Mouse (Mus musculus) midbrain, embryonic 16.5 days (tissue): ENCODE data around the gene Wdr91. TPM values are rescaled to one million over a fixed set of nuclear protein-coding genes. Genes with fewer than 3 reads are reported as not detected.

Experiments
- ATAC-seq: fragments of 200-750 bp; cut with Nextera tagmentation; 2 replicates; pipeline ENCODE4 v1.8.0; 2017; ENCODE audit warnings: moderate TSS enrichment
- H3K27ac ChIP-seq: fragments of 300-500 bp; sonication (generic); 2 replicates; pipeline ENCODE4 v1.5.1; 2014; ENCODE audit warnings: mild to moderate bottlenecking, low read length, mixed read lengths
- H3K27me3 ChIP-seq: fragments of 300-500 bp; sonication (generic); 2 replicates; pipeline ENCODE4 v1.6.1; 2014; ENCODE audit warnings: low read depth, low read length, mixed read lengths; ENCODE audit not compliant: control insufficient read depth, insufficient read depth
- H3K36me3 ChIP-seq: fragments of 300-500 bp; sonication (generic); 2 replicates; pipeline ENCODE4 v1.6.1; 2014; ENCODE audit warnings: mild to moderate bottlenecking, low read length, moderate library complexity, mixed read lengths; ENCODE audit not compliant: control insufficient read depth, insufficient read depth
- H3K4me1 ChIP-seq: fragments of 300-500 bp; sonication (generic); 2 replicates; pipeline ENCODE4 v1.6.1; 2014; ENCODE audit warnings: mild to moderate bottlenecking, low read length, mixed read lengths; ENCODE audit not compliant: control insufficient read depth, insufficient read depth
- H3K4me2 ChIP-seq: fragments of 300-500 bp; sonication (generic); 2 replicates; pipeline ENCODE4 v1.6.1; 2014; ENCODE audit warnings: mild to moderate bottlenecking, low read length, mixed read lengths
- H3K4me3 ChIP-seq: fragments of 300-500 bp; sonication (generic); 2 replicates; pipeline ENCODE4 v1.5.1; 2014; ENCODE audit warnings: low read depth, mild to moderate bottlenecking, low read length, moderate library complexity, mixed read lengths
- H3K9ac ChIP-seq: fragments of 300-500 bp; sonication (generic); 2 replicates; pipeline ENCODE4 v1.6.1; 2014; ENCODE audit warnings: low read depth, low read length, mixed read lengths
- H3K9me3 ChIP-seq: fragments of 300-500 bp; sonication (generic); replicated peaks from 2 replicates; pipeline ENCODE4 v1.6.1; 2014; ENCODE audit warnings: mild to moderate bottlenecking, low read length, mixed read lengths; ENCODE audit not compliant: control insufficient read depth, poor library complexity, severe bottlenecking
- WGBS: fragments of 180-500 bp; shearing (Covaris S2); extraction: QIAGEN DNeasy Blood & Tissue Kit; methylation state at CpG from one replicate; pipeline ENCODE4 v1.1.7; 2014; 5-methylcytosine and 5-hydroxymethylcytosine counted together
- polyA plus RNA-seq: library from polyadenylated mRNA; unstranded; fragments of >200 nt; fragmentation: Nextera tagmentation; extraction: Ambion mirVana; gene quantifications from 2 replicates; pipeline ENCODE4 v1.2.1, GENCODE M21; 2015

The Wdr91 gene
- polyA plus RNA-seq, 1 experiment from 2014 or later, result 15.6 TPM

- ATAC-seq, result no peak
These were observed 40.5 kb downstream of the Wdr91 start for GRCm38 (mm10) chr6:34870136-34870535.

GRCm38 (mm10) chr6:34869225-34869915, 41.3 kb downstream of the Wdr91 start:
- Histone ChIP-seq H3K9me3 (no peaks in the 10 kb centered on the region), H3K4me2 (no peak overlapping the region), H3K4me3 (no peak overlapping the region), H3K27me3 (no peaks in the 10 kb centered on the region), H3K36me3 (no peaks in the 10 kb centered on the region), H3K4me1 (no peaks in the 10 kb centered on the region), H3K27ac (no peak overlapping the region), H3K9ac (no peak overlapping the region)
- ATAC-seq, result no peak
- WGBS, result 84% methylated on average over 13 of the region's 13 CpGs

More at GRCm38 (mm10) chr6:34870136-34870535, 40.5 kb downstream of the Wdr91 start:
- no peak overlapping the region for H3K9ac ChIP-seq
- no peak overlapping the region for H3K4me3 ChIP-seq
- WGBS, result 85% methylated on average over 5 of the region's 5 CpGs
- no peak overlapping the region for H3K27ac ChIP-seq
- no peaks in the 10 kb centered on the region for H3K27me3 ChIP-seq
- H3K36me3 ChIP-seq, result no peaks in the 10 kb centered on the region
- no peaks in the 10 kb centered on the region for H3K9me3 ChIP-seq
- no peak overlapping the region for H3K4me2 ChIP-seq
- no peaks in the 10 kb centered on the region for H3K4me1 ChIP-seq

- Histone ChIP-seq H3K9me3 (no peaks in the 10 kb centered on the region), H3K4me2 (no peak overlapping the region), H3K4me3 (no peak overlapping the region), H3K4me1 (no peaks in the 10 kb centered on the region), H3K36me3 (no peaks in the 10 kb centered on the region), H3K27me3 (no peaks in the 10 kb centered on the region), H3K9ac (no peak overlapping the region), H3K27ac (no peak overlapping the region)
- no peak for ATAC-seq
- 82% methylated on average over 20 of the region's 20 CpGs for WGBS
These were observed 42.0 kb downstream of the Wdr91 start for GRCm38 (mm10) chr6:34868507-34869217.

GRCm38 (mm10) chr6:34867995-34868350, 42.7 kb downstream of the Wdr91 start:
- ATAC-seq, result no peak
- H3K36me3 ChIP-seq, result no peaks in the 10 kb centered on the region
- no peak overlapping the region for H3K27ac ChIP-seq
- no peak overlapping the region for H3K4me2 ChIP-seq
- H3K27me3 ChIP-seq, result no peaks in the 10 kb centered on the region
- no peak overlapping the region for H3K4me3 ChIP-seq
- no peaks in the 10 kb centered on the region for H3K9me3 ChIP-seq
- H3K9ac ChIP-seq, result no peak overlapping the region
- H3K4me1 ChIP-seq, result no peaks in the 10 kb centered on the region
- WGBS, result 74% methylated on average over 10 of the region's 10 CpGs

GRCm38 (mm10) chr6:34867301-34867994, 43.2 kb downstream of the Wdr91 start:
- Histone ChIP-seq H3K36me3 (no peaks in the 10 kb centered on the region), H3K27ac (no peak overlapping the region), H3K4me2 (no peak overlapping the region), H3K4me1 (no peaks in the 10 kb centered on the region), H3K9me3 (no peaks in the 10 kb centered on the region), H3K27me3 (no peaks in the 10 kb centered on the region), H3K9ac (no peak overlapping the region), H3K4me3 (no peak overlapping the region)
- ATAC-seq, result no peak
- 78% methylated on average over 16 of the region's 16 CpGs for WGBS

- Histone ChIP-seq H3K27me3 (no peaks in the 10 kb centered on the region), H3K4me3 (no peak overlapping the region), H3K9me3 (no peaks in the 10 kb centered on the region), H3K36me3 (no peaks in the 10 kb centered on the region), H3K4me2 (no peak overlapping the region), H3K9ac (no peak overlapping the region), H3K27ac (no peak overlapping the region), H3K4me1 (no peaks in the 10 kb centered on the region)
- no peak for ATAC-seq
- 46% methylated on average over 8 of the region's 8 CpGs for WGBS
These were observed 43.9 kb downstream of the Wdr91 start for GRCm38 (mm10) chr6:34866786-34867185.

GRCm38 (mm10) chr6:34865711-34866593, 44.7 kb downstream of the Wdr91 start:
- Histone ChIP-seq H3K4me3 (no peak overlapping the region), H3K9me3 (no peaks in the 10 kb centered on the region), H3K27me3 (no peaks in the 10 kb centered on the region), H3K9ac (no peak overlapping the region), H3K4me1 (no peaks in the 10 kb centered on the region), H3K27ac (no peak overlapping the region), H3K36me3 (no peaks in the 10 kb centered on the region), H3K4me2 (no peak overlapping the region)
- WGBS, result 72% methylated on average over 7 of the region's 7 CpGs
- no peak for ATAC-seq

GRCm38 (mm10) chr6:34865213-34865612, 45.5 kb downstream of the Wdr91 start:
- WGBS, result 76% methylated on average over 5 of the region's 5 CpGs
- Histone ChIP-seq H3K9ac (no peak overlapping the region), H3K27ac (no peak overlapping the region), H3K36me3 (no peaks in the 10 kb centered on the region), H3K9me3 (no peaks in the 10 kb centered on the region), H3K4me3 (no peak overlapping the region), H3K4me2 (no peak overlapping the region), H3K27me3 (no peaks in the 10 kb centered on the region), H3K4me1 (no peaks in the 10 kb centered on the region)
- ATAC-seq, result no peak
